Mouse (Mus musculus): ENCODE measurements around the gene Ttc30a1.
"Not testable (repeated sequence)": the region's sequence is repeated elsewhere in the genome, so short reads cannot be mapped to it uniquely, and the experiment has no call there.

Ttc30a1 gene

DNA sequence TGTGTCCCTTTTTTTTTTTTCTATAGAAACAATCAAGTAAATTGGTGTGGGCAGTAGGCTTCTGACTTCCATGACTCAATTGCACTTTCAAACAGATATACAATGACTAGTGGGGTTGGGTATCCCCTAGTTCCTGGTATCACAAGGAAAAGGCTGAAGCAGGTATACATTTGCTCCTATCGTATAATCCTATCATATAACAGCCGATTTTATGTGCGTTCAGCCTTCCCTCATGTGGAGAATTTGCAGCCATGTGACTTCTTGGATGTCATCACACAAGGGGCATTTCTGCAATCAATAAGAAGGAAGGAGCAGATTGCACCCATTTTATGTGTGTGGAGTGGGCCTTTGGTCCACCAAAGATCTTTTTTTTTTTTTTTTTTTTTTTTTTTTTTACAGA lies 1.3 kb upstream of the Ttc30a1 start:
- no peak for DNase-seq (ENCODE audit: low spot score in 2 of 2)

DNA sequence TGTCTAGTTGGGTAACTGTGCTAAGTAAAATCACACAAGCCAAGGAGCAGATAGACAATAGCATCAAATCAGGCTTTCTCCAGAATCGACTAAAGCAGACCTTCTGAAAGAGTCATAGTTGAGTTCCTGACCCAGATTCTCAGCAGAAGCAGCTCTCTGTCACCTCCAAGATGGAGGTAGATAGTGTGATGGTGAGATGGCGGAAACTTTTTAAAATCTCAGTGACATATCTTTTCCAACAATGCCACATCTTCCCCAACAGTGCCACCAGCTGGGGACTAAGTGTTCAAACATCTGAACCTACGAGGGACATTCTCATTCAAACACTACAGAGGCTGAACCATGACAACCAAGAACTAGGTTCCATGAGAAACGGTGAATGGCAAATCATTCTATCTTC lies 859 bp upstream of the Ttc30a1 start:
- DNase-seq (ENCODE audit: low spot score in 2 of 2): no peak

DNA sequence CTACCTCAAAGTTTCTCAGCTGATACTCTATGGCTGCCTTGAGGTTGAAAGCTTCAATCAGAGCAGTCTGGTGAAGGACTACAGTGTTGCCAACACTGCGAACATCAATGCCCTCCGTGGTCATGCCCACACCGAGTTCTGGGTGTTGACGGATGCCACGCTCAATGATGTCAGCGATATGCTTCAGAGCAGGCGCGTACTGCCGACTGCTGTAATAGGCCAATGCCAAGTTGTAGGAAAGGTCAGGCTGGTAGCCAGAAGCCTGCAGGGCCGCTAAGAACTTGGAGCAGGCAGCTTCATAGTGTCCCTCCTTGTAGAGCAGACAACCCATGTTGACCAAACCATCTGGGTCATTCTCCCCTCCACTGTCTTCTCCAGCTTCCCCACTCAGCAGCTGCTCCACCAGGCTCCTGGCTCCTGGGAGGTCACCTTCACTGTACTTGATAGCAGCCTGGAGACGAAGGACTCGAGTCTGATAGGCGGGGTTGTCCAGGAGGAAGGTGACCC lies 781 bp downstream of the Ttc30a1 start:
- not testable (repeated sequence) for DNase-seq (ENCODE audit: low spot score in 2 of 2)

DNA sequence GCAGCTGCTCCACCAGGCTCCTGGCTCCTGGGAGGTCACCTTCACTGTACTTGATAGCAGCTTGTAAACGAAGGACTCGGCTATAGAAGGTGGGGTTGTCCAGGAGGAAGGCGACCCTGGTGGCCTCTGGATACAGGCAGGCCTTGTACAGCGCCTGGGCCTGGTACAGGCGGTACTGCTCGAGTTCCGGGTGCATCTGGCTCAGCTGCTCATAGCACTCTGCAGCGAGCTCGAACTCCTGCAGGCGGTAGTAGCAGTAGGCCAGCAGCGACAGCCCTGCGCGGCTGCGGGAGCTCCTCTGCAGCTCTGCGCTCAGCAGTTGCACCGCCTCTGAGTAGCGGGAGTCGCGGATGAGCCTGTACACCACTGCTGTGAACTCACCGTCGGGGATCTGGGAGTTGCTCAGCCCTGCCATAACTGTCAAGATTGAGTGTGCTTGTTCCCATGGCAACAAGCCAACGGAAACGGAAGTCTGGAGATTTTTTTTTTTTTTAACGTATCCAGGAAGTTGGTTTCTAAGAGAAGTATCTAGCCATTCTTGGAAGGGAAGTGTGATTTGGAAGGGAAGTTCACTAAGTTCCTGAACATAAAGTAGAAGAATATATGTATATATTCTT lies 3.9 kb downstream of the Ttc30a1 start, which contains the start of gene Ttc30a2:
Gene Ttc30a2 (minus strand): TSS at position 419 of the 617 bp plus-strand sequence.
- not testable (repeated sequence) for DNase-seq (ENCODE audit: low spot score in 2 of 2)

DNA sequence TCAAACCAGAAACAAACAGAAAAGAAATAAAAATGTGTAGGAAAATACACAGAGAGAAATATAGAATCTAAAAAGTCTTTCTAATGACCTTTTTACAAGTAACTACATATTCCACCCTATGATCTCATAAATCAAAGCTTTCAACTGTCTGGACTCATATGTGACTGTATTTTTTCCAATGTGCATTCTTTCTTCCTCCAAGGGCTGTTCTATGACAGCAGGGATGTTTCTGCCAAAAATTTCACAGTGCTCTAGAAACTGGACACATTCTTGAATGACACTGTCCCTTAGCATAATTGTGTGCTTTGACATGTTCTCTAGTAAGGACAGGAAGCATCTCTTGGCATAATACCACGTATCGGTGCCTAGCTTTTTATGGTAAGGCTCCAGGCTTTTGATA lies 5.7 kb downstream of the Ttc30a1 start:
- not testable (repeated sequence) for DNase-seq (ENCODE audit: low spot score in 2 of 2)

DNA sequence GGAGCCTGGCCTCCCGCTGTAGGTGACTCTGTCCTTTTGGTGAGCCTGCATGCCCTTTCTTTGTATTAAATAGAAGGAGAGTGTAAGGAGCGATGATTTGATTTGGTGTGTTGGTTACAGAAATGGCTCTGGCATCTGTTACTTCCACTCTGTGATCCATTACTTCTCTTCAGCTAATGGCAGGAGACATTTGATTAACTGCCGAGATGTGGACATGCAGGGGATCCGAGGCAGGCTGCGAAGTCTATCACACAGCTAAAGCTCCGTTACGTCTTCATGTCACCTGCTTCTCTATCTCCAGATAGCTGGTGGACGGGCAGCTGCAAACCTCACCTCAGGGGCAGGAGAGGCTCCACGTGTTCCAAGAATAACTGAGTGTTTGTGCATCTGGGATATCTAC lies 7.6 kb downstream of the Ttc30a1 start:
- DNase-seq (ENCODE audit: low spot score in 2 of 2): no peak

DNA sequence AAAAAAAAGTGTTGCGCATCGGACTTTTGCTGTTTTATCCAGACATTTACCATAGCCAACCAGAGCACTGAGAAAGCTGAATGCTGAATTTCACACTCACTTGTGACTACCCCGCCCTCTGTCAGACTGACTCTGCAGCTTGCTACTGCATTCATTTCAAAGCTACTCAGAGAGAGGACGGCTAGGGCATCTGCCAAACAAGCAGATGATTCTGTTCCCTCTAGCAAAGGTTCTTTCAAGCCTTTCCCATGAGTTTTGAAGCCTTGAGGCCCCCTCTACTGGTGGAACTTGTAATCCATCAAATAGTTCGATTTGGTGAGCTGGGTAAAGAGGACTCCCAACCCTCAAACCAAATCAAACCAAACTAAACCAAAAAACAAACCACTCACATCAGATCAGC lies 16.8 kb downstream of the Ttc30a1 start:
- DNase-seq (ENCODE audit: low spot score in 2 of 2): peak; percentile 58 to 85

DNA sequence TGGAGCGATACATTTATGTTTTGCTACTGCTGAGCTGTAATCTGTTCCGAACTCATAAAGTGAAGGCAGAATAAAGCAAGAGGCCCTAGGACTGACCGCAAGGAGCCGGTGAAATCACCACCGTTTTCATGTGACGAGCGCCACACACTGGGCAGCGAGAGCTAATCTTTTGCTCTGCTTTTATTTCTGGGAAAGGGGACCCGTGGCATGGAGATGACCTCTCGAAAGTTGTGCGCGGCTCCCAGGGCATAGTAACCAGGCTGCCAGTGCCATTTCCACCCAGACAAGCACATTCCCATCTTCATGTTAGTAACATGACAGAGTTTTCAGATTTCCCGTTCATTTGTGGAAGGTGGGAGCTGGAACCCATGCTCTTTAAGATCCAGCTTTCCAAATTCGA lies 17.3 kb downstream of the Ttc30a1 start:
- DNase-seq (ENCODE audit: low spot score in 2 of 2): peak in 1 of 2 experiments; percentile 54

DNA sequence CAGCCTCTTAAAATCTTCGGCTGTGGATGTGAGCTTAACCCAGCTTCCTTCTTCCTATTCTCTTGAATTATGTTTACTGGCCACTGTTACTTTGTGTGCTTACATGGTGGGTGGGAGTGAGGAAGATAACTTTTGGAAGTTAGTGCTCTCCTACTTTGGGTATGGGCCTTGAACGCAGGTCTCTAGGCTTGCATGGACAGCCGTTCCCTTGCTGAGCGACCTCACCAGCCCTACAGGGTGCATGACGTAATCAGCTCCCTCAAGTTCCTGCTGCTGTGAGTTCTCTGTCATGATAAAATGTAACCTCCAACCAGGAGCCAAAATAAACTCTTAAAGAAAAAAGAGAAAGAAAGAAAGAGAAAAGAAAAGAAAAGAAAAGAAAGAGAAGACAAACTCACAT lies 17.7 kb downstream of the Ttc30a1 start:
- no peak for DNase-seq (ENCODE audit: low spot score in 2 of 2)

DNA sequence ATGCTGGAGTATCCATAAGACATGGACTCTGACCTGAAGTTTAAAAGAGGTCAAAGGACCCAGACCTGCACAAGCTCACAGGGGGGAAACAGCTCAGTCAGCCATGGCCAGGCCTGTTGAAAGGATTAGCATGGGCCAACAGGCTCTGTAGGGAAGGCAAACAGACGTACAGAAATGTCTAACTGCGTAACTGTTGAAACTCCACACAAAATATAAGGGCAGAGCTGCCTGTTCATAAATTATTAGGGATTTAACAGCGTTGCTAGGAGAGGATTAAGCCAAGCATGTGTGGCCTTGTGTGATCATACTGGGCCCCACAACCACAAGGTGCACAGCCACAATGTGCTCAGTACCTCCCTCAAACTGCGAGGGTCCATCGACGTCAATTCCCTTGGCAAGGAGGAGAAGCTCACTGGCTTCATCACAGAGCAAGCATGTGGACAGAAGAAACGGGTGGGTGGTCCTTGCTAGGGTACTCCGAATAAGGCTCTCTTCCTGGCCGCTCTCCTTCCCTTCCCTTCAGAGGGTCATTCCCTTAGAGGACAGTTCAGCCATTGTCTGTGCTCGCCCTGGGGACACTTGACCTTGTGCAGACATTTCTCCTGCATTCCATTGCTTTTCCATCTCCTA lies 18.4 kb downstream of the Ttc30a1 start:
- no peak for DNase-seq (ENCODE audit: low spot score in 2 of 2)

DNA sequence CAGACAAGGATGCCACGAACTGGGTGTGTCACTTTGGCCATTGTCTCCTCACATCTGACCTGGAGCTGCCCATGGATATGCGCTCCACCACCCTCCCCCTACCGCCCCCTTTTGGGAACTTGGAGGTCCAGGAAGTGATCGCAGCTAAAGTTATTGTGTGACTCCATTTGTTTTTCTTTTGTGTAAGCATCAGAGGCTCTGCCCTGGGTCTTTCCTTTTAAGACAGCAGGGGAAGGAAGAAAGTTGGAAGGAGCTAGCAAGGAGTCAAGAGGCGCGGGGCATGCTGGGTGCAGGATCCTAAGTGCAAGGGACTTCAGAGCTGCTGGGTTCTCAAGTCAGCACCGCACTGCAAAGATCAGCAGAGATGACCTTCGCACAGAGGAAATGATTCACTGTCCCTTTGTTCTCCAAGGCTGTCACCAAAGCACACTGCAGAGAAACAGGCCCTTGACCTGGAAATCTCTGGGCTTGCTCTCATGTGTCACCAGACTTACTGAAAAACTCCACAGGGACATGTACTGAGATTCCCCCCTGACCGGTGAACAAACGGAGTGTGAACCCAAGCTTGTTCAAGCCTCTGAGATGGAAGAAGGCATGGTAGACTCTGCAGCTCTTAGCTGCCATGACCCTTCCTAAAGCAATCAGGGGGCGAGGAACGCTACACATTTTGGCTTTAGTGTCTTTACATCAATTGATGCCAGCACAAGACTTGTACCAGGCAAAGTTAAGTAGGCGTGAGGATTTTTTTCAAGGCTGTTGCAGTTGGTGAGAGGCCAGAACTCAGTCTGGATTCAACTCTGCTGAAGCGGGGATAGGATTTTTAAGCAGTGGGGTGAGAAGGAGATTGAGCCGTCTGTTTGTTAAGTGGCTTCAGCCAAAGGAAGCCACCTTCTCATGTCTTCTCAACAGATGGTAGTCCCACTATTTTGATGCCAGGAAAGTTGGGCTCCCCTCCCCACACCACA lies 21.1 kb downstream of the Ttc30a1 start:
- DNase-seq (ENCODE audit: low spot score in 2 of 2): peak; percentile 13 to 45

DNA sequence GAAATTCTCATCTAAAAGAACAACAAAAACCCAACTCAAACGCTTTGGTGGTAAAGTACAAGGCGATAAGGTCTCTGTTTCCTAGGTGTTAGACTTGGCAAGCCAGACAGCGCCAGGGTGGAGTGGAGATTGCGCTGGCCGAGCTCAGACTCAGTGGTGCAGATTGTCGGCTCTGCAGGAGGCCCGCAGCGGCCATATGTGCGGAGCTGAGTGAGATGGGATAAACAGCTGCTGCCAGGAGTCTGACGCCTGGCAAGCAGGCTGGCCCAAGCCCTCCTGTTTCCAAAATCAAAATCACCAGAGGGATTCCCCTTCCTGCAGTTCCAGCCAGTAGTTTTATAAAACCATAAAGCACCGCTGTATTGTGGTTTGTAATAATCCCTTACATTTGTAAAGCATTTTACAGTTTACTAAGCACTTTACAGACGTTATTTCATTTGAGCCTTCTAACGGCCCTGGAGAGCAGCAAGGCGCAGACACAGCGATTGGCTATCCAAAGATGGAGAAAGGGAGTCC lies 21.9 kb downstream of the Ttc30a1 start:
- DNase-seq (ENCODE audit: low spot score in 2 of 2): no peak

DNA sequence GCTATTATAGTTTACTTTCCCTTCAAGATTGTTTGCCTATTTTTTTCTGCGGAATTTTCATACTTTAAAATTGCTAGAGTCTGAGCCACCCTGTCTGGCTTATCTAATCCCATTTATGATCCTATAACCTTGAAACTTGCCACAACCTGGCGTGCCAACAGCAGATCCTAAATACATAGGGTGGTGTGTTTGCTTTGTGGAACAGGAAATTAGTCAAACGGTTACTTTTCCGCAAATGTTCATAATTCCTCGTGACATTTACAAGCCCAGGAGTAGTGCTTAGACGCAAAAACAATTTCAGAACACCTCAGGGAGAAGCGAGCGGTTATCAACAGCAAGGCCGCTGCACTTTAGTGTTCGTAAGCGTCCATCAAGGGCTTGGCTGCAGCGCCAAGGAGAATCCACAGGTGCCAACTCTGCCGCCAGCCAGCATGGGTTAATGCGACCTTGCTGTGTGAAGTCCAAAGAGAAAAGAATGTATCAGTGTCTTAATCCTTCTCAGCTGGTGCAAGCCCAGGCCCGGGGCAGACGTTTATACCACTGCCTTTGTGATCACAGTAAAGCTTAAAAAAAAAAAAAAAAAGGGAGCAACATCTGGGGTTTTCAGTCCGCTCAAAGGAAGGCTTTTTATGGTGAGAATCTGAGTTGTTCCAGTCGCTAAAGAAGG lies 22.5 kb downstream of the Ttc30a1 start:
- DNase-seq (ENCODE audit: low spot score in 2 of 2): no peak

DNA sequence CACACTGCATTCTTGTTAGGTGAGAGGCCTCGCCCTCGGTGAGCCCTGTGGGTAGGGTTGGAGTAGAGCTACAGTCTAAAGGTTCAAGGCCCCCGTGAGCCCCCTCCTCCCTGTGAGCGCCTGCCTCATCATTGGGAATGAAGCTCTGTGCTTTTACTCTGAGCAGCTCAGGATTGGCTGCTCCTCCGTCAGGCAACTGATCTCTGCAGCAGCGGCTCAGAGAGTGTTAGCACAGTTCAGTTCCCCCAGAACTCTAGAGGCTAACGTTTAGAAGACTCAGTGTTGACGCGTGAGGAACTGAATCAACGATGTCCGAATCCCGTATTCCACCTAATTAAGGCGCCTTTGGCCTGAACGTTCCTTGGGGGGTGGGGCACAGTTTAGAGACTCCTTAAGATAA lies 26.1 kb downstream of the Ttc30a1 start:
- DNase-seq (ENCODE audit: low spot score in 2 of 2): no peak

DNA sequence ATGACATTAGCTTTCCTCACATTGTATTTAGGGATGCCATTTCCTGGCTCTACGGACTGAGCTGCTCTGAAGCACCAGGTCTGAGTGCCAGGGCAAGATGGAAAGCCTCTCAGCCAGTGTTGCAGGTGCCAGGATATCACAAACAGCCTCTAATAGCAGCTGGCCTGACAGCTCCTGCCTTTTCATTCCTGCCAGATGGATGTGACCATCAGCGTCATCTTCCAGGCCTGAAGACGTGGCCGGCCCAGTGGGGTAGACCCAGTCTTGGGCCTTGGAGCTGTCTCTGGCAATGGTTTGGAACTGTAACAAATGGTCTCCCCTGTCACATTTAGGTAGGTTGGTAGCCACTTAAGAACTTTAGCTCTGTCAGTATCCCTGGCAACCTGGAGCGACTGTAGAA lies 28.4 kb downstream of the Ttc30a1 start:
- no peak for DNase-seq (ENCODE audit: low spot score in 2 of 2)

DNA sequence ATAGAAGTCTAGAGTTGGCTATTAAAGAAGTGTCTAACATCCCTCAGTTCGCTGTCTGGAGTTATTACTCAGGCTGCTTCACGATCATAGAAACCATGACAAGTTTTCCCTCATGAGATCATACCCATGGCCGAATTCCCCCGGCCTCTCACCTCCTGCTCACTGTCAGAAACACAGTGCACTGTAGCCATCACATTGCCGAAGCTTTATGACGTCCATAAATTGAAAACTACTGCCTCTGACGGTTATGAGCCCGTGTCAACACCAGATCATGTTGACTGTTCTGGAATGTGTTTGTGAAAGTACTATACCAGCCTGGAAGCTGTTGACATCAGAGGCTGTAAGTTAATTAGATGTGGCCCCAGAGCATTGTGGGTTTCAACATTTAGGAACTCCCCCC lies 31.1 kb downstream of the Ttc30a1 start:
- DNase-seq (ENCODE audit: low spot score in 2 of 2): no peak

DNA sequence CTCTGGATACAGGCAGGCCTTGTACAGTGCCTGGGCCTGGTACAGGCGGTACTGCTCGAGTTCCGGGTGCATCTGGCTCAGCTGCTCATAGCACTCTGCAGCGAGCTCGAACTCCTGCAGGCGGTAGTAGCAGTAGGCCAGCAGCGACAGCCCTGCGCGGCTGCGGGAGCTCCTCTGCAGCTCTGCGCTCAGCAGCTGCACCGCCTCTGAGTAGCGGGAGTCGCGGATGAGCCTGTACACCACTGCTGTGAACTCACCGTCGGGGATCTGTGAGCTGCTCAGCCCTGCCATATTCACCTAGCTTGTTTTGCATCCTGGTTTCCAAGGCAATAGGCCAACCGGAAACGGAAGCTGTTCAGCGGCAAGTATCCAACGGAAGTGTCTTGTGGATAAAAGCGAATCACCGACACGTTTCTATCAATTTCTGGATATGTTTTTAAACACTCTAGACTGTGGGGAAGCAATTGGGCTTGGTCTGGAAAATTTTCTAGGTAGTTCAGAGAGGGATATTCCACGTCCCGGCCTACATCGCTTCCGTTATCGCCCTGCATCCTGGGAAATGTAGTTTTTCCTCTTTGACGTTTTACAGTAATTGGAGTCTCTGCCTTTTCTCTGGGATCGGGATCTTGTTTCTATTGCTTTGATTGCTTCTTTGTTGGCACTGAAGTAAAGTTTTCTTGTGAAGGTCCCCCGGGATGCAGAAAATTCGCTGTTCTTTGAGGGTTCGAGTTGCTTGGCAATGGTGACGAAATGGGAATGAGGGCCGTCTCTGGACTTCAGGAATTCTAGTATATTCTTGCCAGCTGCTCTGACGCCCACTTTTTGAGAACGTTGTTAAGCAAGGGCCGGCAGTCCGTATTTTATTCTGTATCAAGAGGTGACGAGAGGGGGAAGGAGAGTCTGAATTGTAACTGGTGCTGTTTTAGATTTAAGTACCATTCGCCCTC lies 43.4 kb downstream of the Ttc30a1 start, which contains the start of gene Ttc30b:
Gene Ttc30b (minus strand): TSS at position 469 of the 947 bp plus-strand sequence.
- peak; percentile 73 to 85 for DNase-seq (ENCODE audit: low spot score in 2 of 2)

DNA sequence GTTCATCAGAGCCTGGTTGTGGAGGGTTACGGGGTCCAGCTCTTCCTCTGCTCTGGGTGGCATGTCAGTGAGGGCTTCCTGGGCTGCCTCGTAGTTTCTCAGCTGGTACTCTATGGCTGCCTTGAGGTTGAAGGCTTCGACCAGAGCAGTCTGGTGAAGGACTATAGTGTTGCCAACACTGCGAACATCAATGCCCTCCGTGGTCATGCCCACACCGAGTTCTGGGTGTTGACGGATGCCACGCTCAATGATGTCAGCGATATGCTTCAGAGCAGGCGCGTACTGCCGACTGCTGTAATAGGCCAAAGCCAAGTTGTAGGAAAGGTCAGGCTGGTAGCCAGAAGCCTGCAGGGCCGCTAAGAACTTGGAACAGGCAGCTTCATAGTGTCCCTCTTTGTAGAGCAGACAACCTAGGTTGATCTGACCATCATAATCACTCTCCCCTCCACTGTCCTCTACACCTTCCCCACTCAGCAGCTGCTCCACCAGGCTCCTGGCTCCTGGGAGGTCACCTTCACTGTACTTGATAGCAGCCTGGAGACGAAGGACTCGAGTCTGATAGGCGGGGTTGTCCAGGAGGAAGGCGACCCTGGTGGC lies 44.1 kb downstream of the Ttc30a1 start:
- not testable (repeated sequence) for DNase-seq (ENCODE audit: low spot score in 2 of 2)

DNA sequence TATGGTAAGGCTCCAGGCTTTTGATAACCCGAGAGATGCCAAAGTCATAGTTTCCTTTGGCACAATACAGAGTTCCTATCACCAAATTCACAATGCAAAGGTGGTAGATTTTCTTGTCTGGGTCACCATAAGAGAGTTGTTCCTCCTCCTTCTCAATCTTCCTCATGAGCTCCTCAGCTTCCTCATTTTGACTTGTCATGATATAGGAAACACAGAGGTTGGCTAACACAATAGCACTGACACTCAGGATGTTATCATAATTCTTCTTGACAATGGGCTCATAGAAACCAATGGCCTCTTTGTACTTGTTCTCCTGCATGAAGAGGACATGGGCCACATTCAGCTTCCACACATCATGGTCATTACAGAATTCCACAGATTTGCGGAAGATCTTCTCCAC lies 45.1 kb downstream of the Ttc30a1 start:
- DNase-seq (ENCODE audit: low spot score in 2 of 2): not testable (repeated sequence)

DNA sequence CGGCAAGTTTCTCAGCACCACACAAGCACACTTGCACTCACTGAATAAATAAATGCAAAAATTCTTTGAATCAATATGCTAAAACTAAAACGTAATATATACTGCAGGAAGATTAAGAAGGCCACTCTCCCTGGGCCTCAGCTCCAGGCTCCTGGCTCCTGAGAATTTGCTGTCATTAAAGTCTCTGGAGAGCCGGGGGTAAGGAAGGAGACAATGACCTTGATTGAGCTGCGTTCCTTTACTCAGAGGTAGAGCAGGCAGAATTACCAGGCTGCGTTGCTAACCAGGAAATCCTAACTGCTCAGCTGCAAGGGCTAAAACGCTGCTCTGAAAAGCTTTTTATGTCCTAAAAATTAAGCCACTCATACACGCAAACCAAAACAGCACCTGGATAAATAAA lies 48.2 kb downstream of the Ttc30a1 start:
- no peak for DNase-seq (ENCODE audit: low spot score in 2 of 2)
